Mouse (Mus musculus) small intestine, adult 2 months (tissue): ENCODE measurements around the gene Naa38.

Experiments
- CTCF ChIP-seq: fragments of 200-500 bp; IDR thresholded peaks from 2 replicates; pipeline ENCODE4 v1.5.1; 2012; ENCODE audit warnings: low read depth, mild to moderate bottlenecking, control low read depth, inconsistent platforms, low read length, moderate library complexity, mixed read lengths; ENCODE audit not compliant: insufficient replicate concordance, insufficient read length; ENCODE audit errors: extremely low read depth
- POLR2A ChIP-seq: fragments of 200-500 bp; IDR thresholded peaks from 2 replicates; pipeline ENCODE4 v1.6.1; 2012; ENCODE audit warnings: low read depth, mild to moderate bottlenecking, control low read depth, inconsistent platforms, low read length, moderate library complexity

GRCm38 (mm10) chr11:69405397-69406200 lies 10.3 kb downstream of the Naa38 start:
- TF ChIP-seq POLR2A (no peak), CTCF (no peak)
